Mouse (Mus musculus): ENCODE results near the gene Pak1. TPM values are rescaled to one million over a fixed set of nuclear protein-coding genes. Genes with fewer than 3 reads are reported as not detected.
A peak's percentile ranks its signal among the peaks of the same experiment; 100 is the strongest.
"Not testable (repeated sequence)": the region's sequence is repeated elsewhere in the genome, so short reads cannot be mapped to it uniquely, and the experiment has no call there.

Pak1 gene
- polyA plus RNA-seq, 1 experiment from 2014 or later: 6.7 TPM

DNA sequence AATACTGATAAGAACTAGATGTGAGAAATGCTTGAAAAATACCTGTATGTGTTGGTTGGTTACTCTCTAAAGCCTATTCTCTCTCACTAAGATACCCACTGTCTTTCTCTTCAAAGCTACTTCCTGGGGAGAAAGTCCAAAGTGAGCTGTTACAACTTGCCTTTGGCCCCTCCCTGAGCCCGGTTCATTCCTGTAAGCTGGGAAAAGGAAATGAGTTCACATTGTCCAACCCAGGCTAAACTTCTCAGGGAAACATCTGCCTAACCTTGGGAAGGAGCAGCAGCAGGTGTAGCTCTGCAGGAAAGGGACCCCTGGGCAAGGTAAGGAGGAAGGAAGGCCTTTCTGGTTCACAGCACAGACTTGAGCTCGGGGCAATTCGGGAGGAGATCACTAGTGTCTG lies 42.4 kb downstream of the Pak1 start:
- Histone ChIP-seq H3K27ac (no peak overlapping the region), H3K4me2 (no peak overlapping the region), H3K9me3 (replicated peaks) (no peaks in the 10 kb centered on the region), H3K9ac (no peak overlapping the region), H3K4me1 (replicated peaks) (no peaks in the 10 kb centered on the region), H3K36me3 (no peaks in the 10 kb centered on the region), H3K27me3 (no peaks in the 10 kb centered on the region), H3K4me3 (replicated peaks) (no peak overlapping the region)
- ATAC-seq (ENCODE audit: low read depth) (no peak), DNase-seq (no peak)
- WGBS (ENCODE audit: insufficient replicate concordance): 43% methylated on average over 3 of the region's 3 CpGs

DNA sequence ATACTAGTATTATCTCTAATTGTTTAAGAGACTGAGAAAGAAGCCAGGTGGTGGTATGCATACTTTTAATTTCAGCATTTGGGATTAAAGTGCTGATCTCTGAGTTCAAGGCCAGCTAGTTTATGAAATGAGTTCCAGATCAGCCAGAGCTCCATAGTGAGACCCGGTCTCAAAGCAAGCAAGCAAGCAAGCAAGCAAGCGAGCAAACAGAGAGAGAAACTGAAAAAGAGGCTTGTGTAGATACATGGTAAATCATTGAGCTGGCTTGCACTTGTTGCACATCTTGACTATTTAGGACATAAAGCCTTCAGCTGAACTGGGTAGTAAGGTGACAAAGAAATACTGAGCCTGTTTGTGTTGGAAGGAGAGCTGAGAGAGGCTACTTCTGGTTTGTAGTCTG lies 44.6 kb downstream of the Pak1 start:
- ATAC-seq (ENCODE audit: low read depth) (no peak), DNase-seq (no peak)
- H3K36me3 ChIP-seq: no peaks in the 10 kb centered on the region
- no peak overlapping the region for H3K4me3 ChIP-seq (replicated peaks)
- no peak overlapping the region for H3K9ac ChIP-seq
- H3K27ac ChIP-seq: no peak overlapping the region
- no peak overlapping the region for H3K4me2 ChIP-seq
- no peaks in the 10 kb centered on the region for H3K4me1 ChIP-seq (replicated peaks)
- no peaks in the 10 kb centered on the region for H3K9me3 ChIP-seq (replicated peaks)
- WGBS (ENCODE audit: insufficient replicate concordance): 62% methylated on average over 2 of the region's 2 CpGs
- no peaks in the 10 kb centered on the region for H3K27me3 ChIP-seq

DNA sequence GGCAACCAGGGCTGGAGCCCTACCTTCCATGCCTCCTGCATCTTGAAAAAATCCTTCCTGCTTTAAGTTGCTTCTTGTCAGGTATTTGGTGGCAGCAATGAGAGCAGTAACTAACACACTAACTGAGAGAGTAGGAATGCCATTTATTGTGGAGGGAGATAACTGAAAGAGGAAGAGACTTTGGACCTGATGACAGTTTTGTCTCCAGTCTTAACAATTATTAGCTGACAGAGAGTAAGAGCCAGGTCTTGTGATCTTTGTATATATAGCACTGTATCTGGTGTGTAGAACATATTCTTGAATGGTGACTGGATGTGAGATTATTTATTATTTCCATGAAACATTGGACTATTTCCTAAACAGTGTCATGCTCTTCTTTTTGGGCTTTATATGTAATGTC lies 50.2 kb downstream of the Pak1 start:
- H3K27me3 ChIP-seq: no peaks in the 10 kb centered on the region
- ATAC-seq (ENCODE audit: low read depth): no peak
- no peak for DNase-seq

DNA sequence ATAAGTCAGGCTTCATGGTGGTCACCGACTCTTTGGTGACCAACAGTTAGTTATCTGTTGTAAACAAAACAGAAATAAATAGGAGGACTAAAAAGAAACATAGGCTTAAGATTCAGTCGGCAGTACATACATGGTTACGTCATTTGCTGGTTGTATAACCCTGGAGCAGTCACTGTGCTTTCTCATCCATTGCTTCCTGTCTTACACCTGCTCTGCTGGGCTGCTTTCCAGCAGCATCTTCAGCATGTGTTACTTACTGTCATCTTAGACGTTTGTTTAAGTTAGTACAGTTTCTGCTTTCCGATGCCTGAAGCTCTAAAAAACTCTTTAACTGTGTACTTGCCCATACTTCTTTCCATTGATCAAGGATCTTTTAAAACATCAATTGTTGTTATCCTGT lies 53.0 kb downstream of the Pak1 start:
- H3K4me3 ChIP-seq (replicated peaks): no peak overlapping the region
- no peaks in the 10 kb centered on the region for H3K36me3 ChIP-seq
- no peaks in the 10 kb centered on the region for H3K9me3 ChIP-seq (replicated peaks)
- WGBS (ENCODE audit: insufficient replicate concordance): 70% methylated on average over 5 of the region's 5 CpGs
- DNase-seq (no peak), ATAC-seq (ENCODE audit: low read depth) (no peak)
- H3K4me1 ChIP-seq (replicated peaks): peaks cover 16% of the 10 kb centered on the region
- H3K4me2 ChIP-seq: no peak overlapping the region
- H3K9ac ChIP-seq: no peak overlapping the region
- H3K27ac ChIP-seq: no peak overlapping the region
- H3K27me3 ChIP-seq: no peaks in the 10 kb centered on the region

More for the DNA sequence above, 50.2 kb downstream of the Pak1 start:
- Histone ChIP-seq H3K4me2 (no peak overlapping the region), H3K4me3 (replicated peaks) (no peak overlapping the region), H3K9ac (no peak overlapping the region), H3K4me1 (replicated peaks) (peaks cover 12% of the 10 kb centered on the region), H3K9me3 (replicated peaks) (no peaks in the 10 kb centered on the region), H3K27ac (no peak overlapping the region), H3K36me3 (no peaks in the 10 kb centered on the region)

DNA sequence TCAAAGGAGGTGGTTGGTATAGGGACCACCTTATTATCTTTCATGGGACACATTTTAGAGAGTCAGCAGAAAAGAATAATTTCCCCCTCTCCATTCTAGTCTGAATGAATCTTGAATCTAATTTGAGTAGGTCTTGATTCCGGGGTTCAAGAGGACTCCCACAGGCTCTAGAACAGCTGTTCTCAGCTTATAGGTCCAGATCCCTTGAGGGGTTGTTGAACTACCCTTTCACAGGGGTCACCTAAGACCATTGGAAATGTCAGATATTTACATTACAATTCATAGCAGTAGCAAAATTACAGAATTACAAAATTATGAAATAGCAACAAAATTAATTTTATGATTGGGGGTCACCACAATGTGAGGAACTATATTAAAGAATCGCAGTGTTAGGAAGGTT lies 54.0 kb downstream of the Pak1 start:
- Histone ChIP-seq H3K4me1 (replicated peaks) (peaks cover 16% of the 10 kb centered on the region), H3K4me2 (peak overlapping the region; percentile 74), H3K36me3 (no peaks in the 10 kb centered on the region), H3K27ac (no peak overlapping the region), H3K27me3 (no peaks in the 10 kb centered on the region), H3K9me3 (replicated peaks) (no peaks in the 10 kb centered on the region), H3K4me3 (replicated peaks) (no peak overlapping the region), H3K9ac (no peak overlapping the region)
- WGBS (ENCODE audit: insufficient replicate concordance): 57% methylated on average over 2 of the region's 2 CpGs
- DNase-seq: no peak
- ATAC-seq (ENCODE audit: low read depth): no peak

DNA sequence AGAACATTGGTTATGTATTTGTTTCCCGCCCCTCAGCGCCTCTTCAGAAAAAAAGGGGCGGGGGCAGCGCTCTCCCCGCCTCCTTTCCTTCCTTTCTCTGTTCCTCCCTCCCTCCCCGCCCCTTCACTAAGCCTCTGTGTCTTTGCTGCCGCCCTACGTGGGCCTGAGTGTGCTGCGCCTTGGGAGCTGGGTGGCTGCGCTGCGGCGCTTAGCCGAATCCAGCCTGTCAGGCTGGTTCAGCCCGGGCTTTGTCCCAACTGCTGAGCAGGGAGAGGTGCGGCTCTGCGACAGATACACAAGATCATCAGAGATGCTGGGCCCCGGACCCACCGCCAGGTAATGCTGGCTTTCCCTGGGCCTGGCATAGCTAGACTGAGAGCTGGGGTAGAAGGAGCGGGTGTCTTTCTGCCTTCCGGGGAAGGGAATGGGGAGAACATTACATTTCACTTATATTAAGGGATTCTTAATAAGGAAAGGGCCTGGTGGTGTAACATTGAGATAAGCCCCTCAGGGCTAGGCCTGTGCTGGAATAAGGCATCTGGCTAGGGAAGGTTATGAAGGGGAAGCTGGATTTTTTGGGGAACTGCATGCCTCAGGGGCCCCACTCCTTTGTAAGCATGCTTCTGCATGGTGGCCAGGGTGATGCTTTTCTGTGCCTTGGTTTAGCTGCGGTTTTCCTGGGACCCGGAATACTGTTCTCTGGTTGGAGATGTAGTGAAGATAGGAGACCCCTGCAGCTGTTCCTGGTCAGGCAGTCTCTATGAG lies 54.6 kb downstream of the Pak1 start:
- DNase-seq (peak; percentile 63), ATAC-seq (ENCODE audit: low read depth) (peak; percentile 96)
- H3K4me2 ChIP-seq: peak overlapping the region; percentile 74
- peak overlapping the region; percentile 71 for H3K9ac ChIP-seq
- peak overlapping the region; percentile 59 for H3K4me3 ChIP-seq (replicated peaks)
- no peak overlapping the region for H3K27ac ChIP-seq
- no peaks in the 10 kb centered on the region for H3K36me3 ChIP-seq
- WGBS (ENCODE audit: insufficient replicate concordance): 3% methylated on average over 22 of the region's 22 CpGs
- no peaks in the 10 kb centered on the region for H3K27me3 ChIP-seq
- H3K9me3 ChIP-seq (replicated peaks): no peaks in the 10 kb centered on the region
- peaks cover 16% of the 10 kb centered on the region for H3K4me1 ChIP-seq (replicated peaks)

DNA sequence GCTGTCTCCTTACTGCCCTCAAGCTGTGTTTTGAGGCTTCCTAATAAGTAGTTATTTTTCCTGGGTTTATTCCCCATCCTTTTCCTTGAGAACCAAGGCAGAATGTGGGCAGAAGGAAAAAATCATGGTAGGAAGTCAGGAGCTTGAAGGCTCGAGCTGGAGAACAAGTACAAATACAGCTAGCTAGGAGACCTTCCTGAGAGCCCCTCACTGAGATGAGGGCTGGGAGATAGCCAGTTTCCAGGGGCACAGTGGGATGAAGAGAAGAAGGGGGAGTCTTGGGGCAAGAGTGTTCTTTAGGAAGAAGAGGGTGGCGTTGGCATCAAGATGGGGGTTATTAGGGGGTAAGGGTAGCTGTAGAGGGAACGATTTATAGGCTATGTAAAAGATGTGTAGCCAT lies 56.1 kb downstream of the Pak1 start:
- no peaks in the 10 kb centered on the region for H3K9me3 ChIP-seq (replicated peaks)
- H3K36me3 ChIP-seq: no peaks in the 10 kb centered on the region
- H3K4me2 ChIP-seq: no peak overlapping the region
- H3K27me3 ChIP-seq: no peaks in the 10 kb centered on the region
- DNase-seq: no peak
- 54% methylated on average over 3 of the region's 3 CpGs for WGBS (ENCODE audit: insufficient replicate concordance)
- ATAC-seq (ENCODE audit: low read depth): no peak
- H3K27ac ChIP-seq: no peak overlapping the region
- peaks cover 16% of the 10 kb centered on the region for H3K4me1 ChIP-seq (replicated peaks)
- no peak overlapping the region for H3K4me3 ChIP-seq (replicated peaks)
- no peak overlapping the region for H3K9ac ChIP-seq

DNA sequence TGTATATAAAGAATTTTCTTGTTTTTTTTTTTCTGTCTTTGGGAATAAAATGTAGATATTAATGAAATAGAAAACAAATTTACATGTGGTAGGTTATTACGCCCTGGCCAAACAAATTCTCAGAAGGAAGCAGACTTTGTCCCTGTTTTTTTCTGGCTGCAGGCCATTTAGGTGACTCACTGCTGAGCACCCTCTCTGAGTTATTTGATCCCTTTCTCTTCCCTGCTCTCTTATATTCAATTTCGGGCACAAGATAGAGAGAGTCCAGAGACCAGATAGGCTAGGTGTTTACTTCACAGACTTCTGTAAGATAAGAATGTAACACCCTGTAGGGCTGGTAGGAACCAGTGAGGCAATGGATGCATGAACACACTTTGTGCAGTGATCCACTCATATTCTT lies 57.2 kb downstream of the Pak1 start:
- WGBS (ENCODE audit: insufficient replicate concordance): 63% methylated on average over 2 of the region's 2 CpGs
- no peak overlapping the region for H3K4me2 ChIP-seq
- peaks cover 16% of the 10 kb centered on the region for H3K4me1 ChIP-seq (replicated peaks)
- no peak overlapping the region for H3K4me3 ChIP-seq (replicated peaks)
- H3K9ac ChIP-seq: no peak overlapping the region
- H3K27me3 ChIP-seq: no peaks in the 10 kb centered on the region
- DNase-seq (no peak), ATAC-seq (ENCODE audit: low read depth) (no peak)
- no peak overlapping the region for H3K27ac ChIP-seq
- no peaks in the 10 kb centered on the region for H3K9me3 ChIP-seq (replicated peaks)
- no peaks in the 10 kb centered on the region for H3K36me3 ChIP-seq

DNA sequence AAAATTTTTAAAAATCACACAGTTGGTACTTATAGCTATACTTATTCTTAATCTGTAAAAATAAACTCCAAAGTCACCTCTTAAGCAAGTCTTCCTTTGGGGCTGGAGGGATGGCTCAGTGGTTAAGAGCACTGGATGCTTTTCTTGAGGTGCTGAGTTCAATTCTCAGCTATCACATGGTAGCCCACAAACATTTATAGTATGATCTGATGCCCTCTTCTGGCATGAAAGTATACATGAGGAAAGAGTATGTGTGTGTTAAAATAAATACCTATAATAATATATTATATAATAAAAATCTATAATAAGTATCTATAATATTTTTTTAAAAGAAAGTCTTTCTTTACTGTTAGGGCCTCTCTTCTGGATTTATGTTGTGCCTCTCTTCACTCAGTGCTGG lies 58.2 kb downstream of the Pak1 start:
- ATAC-seq (ENCODE audit: low read depth): no peak
- H3K36me3 ChIP-seq: no peaks in the 10 kb centered on the region
- no peak overlapping the region for H3K27ac ChIP-seq
- no peak overlapping the region for H3K4me3 ChIP-seq (replicated peaks)
- no peaks in the 10 kb centered on the region for H3K27me3 ChIP-seq
- peaks cover 16% of the 10 kb centered on the region for H3K4me1 ChIP-seq (replicated peaks)
- no peak for DNase-seq
- no peaks in the 10 kb centered on the region for H3K9me3 ChIP-seq (replicated peaks)
- H3K4me2 ChIP-seq: no peak overlapping the region
- no peak overlapping the region for H3K9ac ChIP-seq

DNA sequence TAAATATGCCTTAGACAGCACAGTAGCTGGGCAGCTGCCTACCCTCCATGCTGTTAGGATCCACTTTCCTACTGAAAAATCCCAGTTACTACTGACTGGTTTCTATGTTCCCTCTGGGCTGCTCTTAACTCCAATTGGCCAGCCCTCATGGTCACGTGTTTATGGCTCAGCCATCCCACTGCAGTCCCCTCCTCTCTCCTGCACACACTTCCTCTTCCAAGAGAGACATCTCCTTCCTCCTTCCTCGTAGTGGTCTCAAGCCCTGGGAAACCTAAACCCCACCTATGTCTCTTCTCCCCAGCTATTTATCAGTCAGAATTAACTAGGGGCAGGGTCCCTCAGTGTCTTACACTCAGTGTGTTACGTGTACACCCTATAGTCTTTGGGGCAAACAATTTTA lies 61.2 kb downstream of the Pak1 start:
- 46% methylated on average over 3 of the region's 3 CpGs for WGBS (ENCODE audit: insufficient replicate concordance)
- not testable (repeated sequence) for H3K4me2 ChIP-seq; H3K9me3 ChIP-seq (replicated peaks); H3K4me3 ChIP-seq (replicated peaks); H3K27me3 ChIP-seq; DNase-seq; H3K9ac ChIP-seq; H3K36me3 ChIP-seq; H3K4me1 ChIP-seq (replicated peaks); H3K27ac ChIP-seq; ATAC-seq (ENCODE audit: low read depth)

DNA sequence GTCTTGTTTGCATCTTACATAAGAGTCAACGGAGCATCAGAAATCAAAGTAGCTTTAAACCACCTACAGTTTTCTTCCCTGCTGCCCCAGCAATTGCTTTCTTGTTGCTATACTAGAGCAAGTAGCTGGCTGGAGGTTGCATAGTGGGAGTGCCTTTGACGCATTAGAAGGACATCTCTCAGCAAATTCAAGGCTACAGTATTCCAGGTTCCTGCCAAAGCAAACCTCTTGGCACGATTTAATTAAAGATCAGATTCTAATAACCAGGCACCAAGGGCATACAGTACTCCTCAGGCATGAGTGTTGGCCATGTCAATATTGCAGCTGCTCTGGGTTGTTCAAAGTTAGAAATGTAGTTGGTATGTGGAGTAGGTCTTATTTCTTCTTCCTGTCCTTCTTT lies 62.0 kb downstream of the Pak1 start:
- H3K4me2 ChIP-seq: no peak overlapping the region
- H3K36me3 ChIP-seq: no peaks in the 10 kb centered on the region
- H3K4me3 ChIP-seq (replicated peaks): no peak overlapping the region
- DNase-seq (no peak), ATAC-seq (ENCODE audit: low read depth) (no peak)
- H3K27ac ChIP-seq: no peak overlapping the region
- H3K4me1 ChIP-seq (replicated peaks): no peaks in the 10 kb centered on the region
- 70% methylated on average over 3 of the region's 3 CpGs for WGBS (ENCODE audit: insufficient replicate concordance)
- no peaks in the 10 kb centered on the region for H3K27me3 ChIP-seq
- H3K9ac ChIP-seq: no peak overlapping the region
- H3K9me3 ChIP-seq (replicated peaks): no peaks in the 10 kb centered on the region

DNA sequence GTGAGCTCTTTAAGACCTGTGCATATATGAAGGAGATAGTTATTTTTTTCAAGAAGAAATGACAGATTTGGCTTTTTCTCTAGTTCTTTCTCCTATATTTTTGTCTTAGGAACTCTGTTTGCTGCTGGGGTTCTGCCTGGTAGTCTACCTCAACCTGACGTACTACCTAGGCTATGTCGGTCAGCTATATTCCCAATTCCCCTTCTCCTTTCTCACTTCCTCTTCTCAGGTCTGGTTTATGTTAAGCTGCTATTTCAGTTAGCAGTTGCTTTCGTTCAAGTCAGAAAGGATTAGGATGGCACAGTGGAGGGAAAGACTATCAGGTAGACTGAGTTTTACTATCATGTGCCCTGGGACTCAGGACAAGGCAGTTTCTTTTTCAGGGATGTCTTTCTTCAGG lies 75.2 kb downstream of the Pak1 start:
- 48% methylated on average over 3 of the region's 3 CpGs for WGBS (ENCODE audit: insufficient replicate concordance)
- H3K4me1 ChIP-seq (replicated peaks): no peaks in the 10 kb centered on the region
- H3K27ac ChIP-seq: no peak overlapping the region
- H3K4me3 ChIP-seq (replicated peaks): no peak overlapping the region
- ATAC-seq (ENCODE audit: low read depth) (no peak), DNase-seq (no peak)
- no peak overlapping the region for H3K9ac ChIP-seq
- no peaks in the 10 kb centered on the region for H3K27me3 ChIP-seq
- no peaks in the 10 kb centered on the region for H3K36me3 ChIP-seq
- H3K4me2 ChIP-seq: no peak overlapping the region
- no peaks in the 10 kb centered on the region for H3K9me3 ChIP-seq (replicated peaks)
